Mouse (Mus musculus) cortical plate, adult 2 months (tissue): ENCODE results near the gene Fam149a.

ENCODE experiments used
- CTCF ChIP-seq: fragments of 200-500 bp; IDR thresholded peaks from 2 replicates; pipeline ENCODE4 v1.5.1; 2011; ENCODE audit warnings: mild to moderate bottlenecking, control low read depth, low read length; ENCODE audit not compliant: insufficient read depth; ENCODE audit errors: extremely low read depth
- POLR2A ChIP-seq: fragments of 200-500 bp; IDR thresholded peaks from 2 replicates; pipeline ENCODE4 v1.6.1; 2011; ENCODE audit warnings: mild to moderate bottlenecking, low read length, control low read depth; ENCODE audit not compliant: insufficient read depth; ENCODE audit errors: extremely low read depth

- TF ChIP-seq POLR2A (no peak), CTCF (no peak)
Observed at GRCm38 (mm10) chr8:45321365-45321764, 60.7 kb downstream of the Fam149a start.
